Mouse (Mus musculus) cortical plate, adult 2 months (tissue): ENCODE measurements around the gene Wdr59. TPM values are rescaled to one million over a fixed set of nuclear protein-coding genes. Genes with fewer than 3 reads are reported as not detected.
A peak's percentile ranks its signal among the peaks of the same experiment; 100 is the strongest.

ENCODE experiments used
- H3K27ac ChIP-seq: fragments of 200-500 bp; 2 replicates; pipeline ENCODE4 v1.5.1; 2012; ENCODE audit warnings: low read length, control low read depth, inconsistent platforms; ENCODE audit not compliant: insufficient read depth
- H3K4me1 ChIP-seq: fragments of 200-500 bp; 2 replicates; pipeline ENCODE4 v1.6.1; 2011; ENCODE audit warnings: low read length; ENCODE audit not compliant: control insufficient read depth, insufficient read depth
- H3K4me3 ChIP-seq: fragments of 200-500 bp; 2 replicates; pipeline ENCODE4 v1.5.1; 2011; ENCODE audit warnings: mild to moderate bottlenecking, low read length, control low read depth; ENCODE audit not compliant: insufficient read depth
- CTCF ChIP-seq: fragments of 200-500 bp; IDR thresholded peaks from 2 replicates; pipeline ENCODE4 v1.5.1; 2011; ENCODE audit warnings: mild to moderate bottlenecking, control low read depth, low read length; ENCODE audit not compliant: insufficient read depth; ENCODE audit errors: extremely low read depth
- POLR2A ChIP-seq: fragments of 200-500 bp; IDR thresholded peaks from 2 replicates; pipeline ENCODE4 v1.6.1; 2011; ENCODE audit warnings: mild to moderate bottlenecking, low read length, control low read depth; ENCODE audit not compliant: insufficient read depth; ENCODE audit errors: extremely low read depth
- polyA plus RNA-seq: library from polyadenylated mRNA; depleted of rRNA; stranded (reverse); fragments of >200 nt; gene quantifications from 2 replicates; pipeline ENCODE4 v1.2.3, GENCODE M21; 2012

Wdr59 gene
- polyA plus RNA-seq, 1 experiment = 14.6 TPM

DNA sequence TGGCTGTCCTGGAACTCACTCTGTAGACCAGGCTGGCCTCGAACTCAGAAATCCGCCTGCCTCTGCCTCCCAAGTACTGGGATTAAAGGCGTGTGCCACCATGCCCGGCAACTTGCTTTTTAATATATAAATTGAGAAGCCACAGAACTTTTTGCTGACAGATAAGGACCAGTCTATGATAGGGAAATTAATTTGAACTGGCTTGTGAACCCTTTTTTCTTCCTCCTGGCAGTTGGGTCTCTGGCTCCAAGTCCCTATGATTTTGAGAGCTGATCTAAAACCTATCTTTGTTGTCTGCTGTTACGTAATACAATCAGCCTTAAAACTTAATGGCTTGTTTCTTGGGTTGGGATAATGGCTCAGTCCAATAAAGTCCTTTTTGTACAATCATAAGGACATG lies 41.2 kb upstream of the Wdr59 start:
- Histone ChIP-seq H3K27ac (no peak overlapping the region), H3K4me3 (no peak overlapping the region), H3K4me1 (peaks cover 18% of the 10 kb centered on the region)
- TF ChIP-seq CTCF (no peak), POLR2A (no peak)

DNA sequence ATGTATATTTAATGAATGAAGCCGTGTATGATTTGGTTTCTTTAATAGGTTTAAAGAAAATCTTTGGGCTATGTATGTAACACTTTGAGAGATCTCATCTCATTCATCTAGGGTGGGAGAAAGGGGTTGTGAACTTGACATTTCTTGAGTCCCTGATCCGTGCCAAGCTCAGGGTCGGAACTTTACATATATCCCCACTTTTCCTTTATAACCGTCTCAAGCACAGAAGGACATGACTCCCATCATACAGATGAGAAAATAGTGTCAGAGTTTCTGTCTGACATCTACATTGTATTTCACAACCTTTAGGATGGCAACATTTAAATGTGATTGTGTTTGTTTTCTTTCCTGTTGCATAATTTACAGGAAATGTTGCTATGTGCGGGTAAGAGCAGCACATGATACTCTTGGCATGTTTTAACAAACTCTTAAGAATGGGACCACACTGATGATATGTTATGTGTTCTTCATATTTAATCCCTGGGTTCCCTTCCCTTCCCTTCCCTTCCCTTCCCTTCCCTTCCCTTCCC lies 40.4 kb upstream of the Wdr59 start:
- Histone ChIP-seq H3K4me3 (no peak overlapping the region), H3K27ac (no peak overlapping the region), H3K4me1 (peaks cover 16% of the 10 kb centered on the region)
- no peak for TF ChIP-seq POLR2A
- no peak for TF ChIP-seq CTCF

DNA sequence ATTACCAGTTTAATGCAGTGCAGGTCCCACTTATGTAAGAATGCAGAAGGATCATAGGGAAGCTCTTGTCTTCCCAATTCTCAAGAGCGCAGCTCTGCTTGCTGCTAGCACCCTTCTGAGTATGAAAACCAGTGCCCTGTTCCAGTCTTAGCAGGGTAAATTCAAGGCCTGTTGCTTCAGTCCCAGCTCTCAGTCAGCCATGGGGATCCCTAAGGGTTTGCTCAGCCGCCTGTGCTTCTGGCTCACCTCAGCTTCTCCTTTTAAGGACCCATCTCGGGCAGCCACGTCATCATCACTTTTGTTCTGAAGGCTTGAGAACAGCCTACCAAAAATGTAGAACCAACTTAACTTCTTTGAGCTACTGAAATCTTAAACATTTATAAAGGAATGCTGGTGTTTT lies 39.9 kb upstream of the Wdr59 start:
- peaks cover 16% of the 10 kb centered on the region for H3K4me1 ChIP-seq
- H3K27ac ChIP-seq = peak overlapping the region; percentile 32
- TF ChIP-seq POLR2A (no peak), CTCF (no peak)
- no peak overlapping the region for H3K4me3 ChIP-seq

- no peak for TF ChIP-seq CTCF
- TF ChIP-seq POLR2A = no peak
- Histone ChIP-seq H3K4me3 (no peak overlapping the region), H3K4me1 (peaks cover 11% of the 10 kb centered on the region), H3K27ac (no peak overlapping the region)
Measured at GRCm38 (mm10) chr8:111551511-111552130, 29.7 kb upstream of the Wdr59 start.

- no peak for TF ChIP-seq CTCF
- no peak for TF ChIP-seq POLR2A
- no peak overlapping the region for H3K4me3 ChIP-seq
- peaks cover 12% of the 10 kb centered on the region for H3K4me1 ChIP-seq
- H3K27ac ChIP-seq = peak overlapping the region; percentile 89
Measured at GRCm38 (mm10) chr8:111550002-111550870, 28.3 kb upstream of the Wdr59 start.

DNA sequence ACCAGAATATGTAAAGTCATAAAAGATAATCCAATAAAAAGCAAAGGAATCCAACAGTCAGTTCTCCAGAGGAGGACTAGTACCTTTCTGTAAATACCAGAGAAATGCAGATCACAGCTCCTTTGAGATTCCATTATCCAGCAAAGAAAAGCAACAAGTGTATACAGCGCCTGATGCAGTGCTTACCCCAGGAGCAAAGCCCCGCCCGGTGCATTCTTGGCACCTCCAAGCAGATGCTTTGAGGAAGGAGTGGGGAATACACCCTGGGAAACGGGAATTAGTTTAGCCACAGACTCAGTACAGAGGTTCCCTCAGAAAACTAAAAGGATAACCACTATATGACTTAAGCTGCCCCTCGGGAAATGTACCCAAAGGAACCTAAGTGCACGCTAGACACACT lies 26.3 kb upstream of the Wdr59 start:
- Histone ChIP-seq H3K27ac (no peak overlapping the region), H3K4me1 (peaks cover 11% of the 10 kb centered on the region), H3K4me3 (no peak overlapping the region)
- no peak for TF ChIP-seq POLR2A
- no peak for TF ChIP-seq CTCF

GRCm38 (mm10) chr8:111547144-111547543 lies 25.3 kb upstream of the Wdr59 start:
- H3K27ac ChIP-seq = no peak overlapping the region
- TF ChIP-seq POLR2A (no peak), CTCF (no peak)
- peaks cover 8% of the 10 kb centered on the region for H3K4me1 ChIP-seq
- no peak overlapping the region for H3K4me3 ChIP-seq

GRCm38 (mm10) chr8:111545406-111546156 lies 23.7 kb upstream of the Wdr59 start:
- H3K27ac ChIP-seq = no peak overlapping the region
- peaks cover 9% of the 10 kb centered on the region for H3K4me1 ChIP-seq
- TF ChIP-seq CTCF = no peak
- TF ChIP-seq POLR2A = no peak
- no peak overlapping the region for H3K4me3 ChIP-seq

DNA sequence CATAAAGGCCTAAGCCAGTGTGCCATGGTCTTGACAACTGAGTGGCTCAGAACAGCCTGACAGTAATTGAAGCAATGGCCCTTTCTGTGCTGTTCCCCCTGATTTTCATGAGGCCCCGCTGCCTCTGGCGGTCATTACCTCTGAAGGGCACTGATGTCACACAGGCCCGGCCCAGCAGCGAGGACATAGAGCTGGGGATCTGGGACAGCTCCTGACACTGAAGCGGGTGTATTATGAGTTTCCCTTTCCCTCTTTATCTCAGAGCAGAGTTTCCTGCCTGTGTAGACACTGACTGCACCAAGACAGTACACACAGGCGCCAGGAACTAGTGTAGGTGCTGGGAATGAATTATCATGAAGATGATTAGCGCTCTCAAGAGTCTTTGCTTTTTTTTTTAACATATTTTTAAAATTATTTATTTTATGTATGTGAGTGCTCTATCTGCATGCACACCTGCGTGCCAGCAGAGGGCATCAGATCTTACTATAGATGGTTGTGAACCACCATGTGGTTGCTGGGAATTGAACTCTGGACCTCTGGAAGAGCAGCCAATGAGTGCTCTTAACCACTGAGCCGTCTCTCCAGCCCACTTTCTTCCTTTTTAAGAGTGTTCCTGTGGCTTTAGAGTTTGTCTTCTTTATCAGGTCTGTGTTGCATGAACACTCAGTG lies 22.0 kb upstream of the Wdr59 start:
- no peak overlapping the region for H3K4me3 ChIP-seq
- H3K4me1 ChIP-seq = peaks cover 6% of the 10 kb centered on the region
- TF ChIP-seq CTCF = no peak
- no peak for TF ChIP-seq POLR2A
- H3K27ac ChIP-seq = no peak overlapping the region
